Mouse (Mus musculus): ENCODE data around the gene Tob2.
A peak's percentile ranks its signal among the peaks of the same experiment; 100 is the strongest.

Tob2 gene

DNA sequence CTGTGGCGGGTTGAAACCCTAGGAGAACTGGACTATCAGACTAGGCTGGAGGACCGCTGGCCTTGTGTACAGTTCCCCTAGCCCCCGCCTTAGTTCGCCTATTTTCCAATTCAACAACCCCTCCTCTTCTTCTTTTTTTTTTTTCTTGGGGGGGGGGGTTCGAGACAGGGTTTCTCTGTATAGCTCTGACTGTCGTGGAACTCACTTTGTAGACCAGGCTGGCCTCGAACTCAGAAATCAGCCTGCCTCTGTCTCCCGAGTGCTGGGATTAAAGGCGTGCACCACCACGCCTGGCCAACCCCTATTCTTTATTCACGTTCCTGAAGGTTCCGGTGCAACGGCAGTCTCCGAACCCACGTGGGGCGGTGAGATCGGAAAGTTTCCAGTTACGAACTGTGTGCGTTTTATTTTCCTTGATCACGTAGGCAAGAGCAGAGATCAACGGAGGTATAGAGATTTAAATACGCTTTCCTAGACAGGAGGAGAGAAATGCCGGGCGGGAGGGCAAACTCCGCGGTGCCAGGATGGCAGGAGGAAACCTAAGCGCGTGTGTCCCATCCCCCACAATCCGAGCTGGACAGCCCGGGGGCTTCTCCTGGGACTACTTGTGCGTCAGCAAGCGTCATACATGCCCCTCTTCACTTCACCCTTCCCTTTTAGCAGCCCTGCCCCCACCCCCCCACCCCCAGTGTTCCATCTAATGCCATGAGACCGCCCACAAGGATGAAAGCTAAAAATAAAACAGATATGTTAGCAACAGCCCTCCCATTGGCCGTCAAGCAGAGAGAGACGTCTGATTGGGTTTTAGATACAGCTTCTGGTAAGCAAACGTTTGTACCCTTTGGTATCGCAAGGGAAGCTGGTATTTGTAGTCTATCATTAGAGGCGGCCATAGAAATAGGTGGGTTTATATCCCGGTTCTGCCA lies 997 bp upstream of the Tob2 start:
- DNase-seq, result peak; percentile 81

DNA sequence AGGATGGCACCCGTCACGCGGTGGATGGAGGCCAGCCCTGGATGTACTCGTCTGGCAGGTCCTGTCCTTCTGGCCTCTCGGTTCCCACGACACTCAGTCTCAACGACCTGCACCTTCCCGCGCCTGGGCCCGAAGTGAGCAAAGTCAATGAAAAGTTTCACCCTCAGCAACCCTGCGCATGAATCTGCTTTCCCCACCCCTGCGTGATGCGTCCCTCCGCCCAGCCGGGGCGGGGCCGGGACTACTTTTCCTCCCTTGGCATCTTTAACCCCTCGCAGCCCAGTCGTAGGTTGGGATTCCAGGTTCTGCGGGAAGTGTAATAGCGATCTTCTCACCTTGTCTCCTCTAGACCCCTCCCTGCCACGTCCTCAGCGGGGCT lies 469 bp downstream of the Tob2 start:
- peak; percentile 95 for DNase-seq

DNA sequence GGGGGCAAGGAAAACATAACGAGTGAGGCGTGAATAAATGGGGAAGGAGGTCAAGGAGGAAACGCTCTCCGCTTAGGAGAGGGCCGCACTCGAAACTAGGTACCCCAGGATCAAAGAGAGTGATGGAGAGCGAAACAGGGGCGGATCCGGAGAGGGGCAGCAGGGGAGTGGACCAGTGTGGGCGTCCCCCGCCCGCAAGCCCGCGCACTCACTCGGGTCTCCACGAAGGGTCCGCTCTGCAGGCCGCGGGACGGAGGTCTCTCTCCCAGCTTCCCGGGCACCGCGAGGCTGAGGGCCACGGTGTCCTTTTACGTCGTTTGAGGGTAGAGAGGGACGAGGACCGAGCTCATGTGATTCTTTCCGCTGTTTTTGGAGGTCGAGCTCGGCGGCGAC lies 876 bp downstream of the Tob2 start:
- no peak for DNase-seq

DNA sequence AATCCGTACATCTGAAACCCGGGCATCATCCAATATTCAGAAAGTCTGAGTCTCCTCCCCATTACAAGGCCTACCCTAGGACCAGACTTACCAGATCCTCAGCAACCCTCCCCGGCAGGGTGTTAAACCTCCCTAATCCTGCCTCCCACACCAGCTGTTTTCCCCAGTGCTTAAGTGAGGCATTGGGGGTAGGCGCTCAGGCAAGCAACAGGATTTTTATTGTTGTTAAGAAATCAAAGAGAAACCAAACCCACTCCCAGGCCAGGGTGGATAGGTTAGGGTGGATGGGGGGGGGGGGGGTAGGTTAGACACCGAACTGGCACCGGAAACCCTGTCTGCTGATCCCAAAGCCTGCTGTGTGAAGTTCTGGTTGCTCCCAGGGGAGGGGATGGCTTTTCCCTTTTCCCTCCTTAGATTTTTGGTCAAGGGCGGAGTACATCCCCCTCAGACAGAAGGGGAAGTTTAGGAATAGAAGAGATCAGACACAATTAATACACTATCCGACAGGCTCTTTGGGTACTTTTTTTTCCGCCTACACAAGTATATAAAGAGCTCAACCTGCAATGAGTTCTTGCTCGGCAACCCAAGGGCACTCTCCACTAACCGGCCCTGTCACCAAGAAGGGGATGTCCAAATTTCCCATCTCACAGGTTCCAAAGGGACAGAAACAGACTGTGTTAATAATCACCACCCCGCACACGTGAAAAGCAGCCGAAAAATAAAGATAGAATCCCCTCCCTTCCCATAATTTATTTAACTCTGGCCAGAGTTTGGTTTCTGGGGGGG lies 1.5 kb downstream of the Tob2 start:
- DNase-seq, result no peak

DNA sequence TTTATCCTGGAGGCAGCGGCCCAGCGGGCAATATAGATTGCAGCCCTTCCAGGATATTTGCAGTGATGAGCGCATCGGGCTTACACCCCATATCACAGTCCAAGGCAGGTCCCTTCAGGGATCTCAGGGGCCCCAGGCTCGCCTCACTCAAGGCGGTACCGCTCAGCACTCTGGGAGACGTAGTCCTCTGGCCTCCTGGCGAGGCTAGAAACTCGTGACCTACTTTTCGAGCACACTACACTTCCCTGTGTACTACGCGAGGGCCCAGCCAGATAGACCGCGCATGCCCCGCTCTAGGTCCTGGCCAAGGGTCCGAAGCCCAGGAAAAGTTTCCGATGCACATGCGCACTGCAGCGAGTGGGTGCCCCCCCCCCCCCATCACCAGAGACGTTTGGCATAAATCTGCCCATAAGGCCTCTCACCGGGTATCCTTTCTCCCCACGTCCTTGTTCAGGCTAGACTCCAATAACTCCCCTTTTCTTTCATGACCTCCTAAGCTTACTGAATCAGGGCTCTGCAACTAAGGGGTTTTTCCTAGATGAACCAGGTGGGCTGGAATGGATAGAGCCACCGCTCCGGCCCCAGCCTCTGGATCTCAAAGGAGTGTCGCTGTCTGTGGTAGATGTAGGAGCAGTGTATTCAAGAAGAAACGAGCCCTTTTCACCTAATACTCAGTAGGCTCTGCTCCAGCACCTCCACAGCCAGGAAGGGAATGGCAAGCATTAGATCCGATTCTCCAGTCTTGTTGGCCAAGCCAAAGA lies 2.4 kb downstream of the Tob2 start:
- peak; percentile 83 for DNase-seq

DNA sequence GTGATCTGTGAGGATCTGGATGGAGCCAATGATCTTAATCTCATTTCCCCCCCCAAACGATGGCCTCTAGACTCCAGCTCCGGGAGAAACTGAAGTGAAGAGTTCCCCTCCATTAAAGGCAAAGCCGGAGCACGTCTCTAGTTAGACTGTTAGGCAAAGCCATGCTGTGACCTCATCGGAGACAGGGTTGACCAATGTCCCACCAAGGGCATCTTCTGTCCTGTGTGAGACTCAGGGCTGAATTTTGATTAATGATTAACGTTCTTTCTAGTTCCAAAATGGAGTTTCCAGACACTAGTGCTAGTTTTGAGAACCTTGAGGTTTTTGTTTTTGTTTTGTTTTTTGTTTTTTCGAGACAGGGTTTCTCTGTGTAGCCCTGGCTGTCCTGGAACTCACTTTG lies 5.5 kb downstream of the Tob2 start:
- no peak for DNase-seq

DNA sequence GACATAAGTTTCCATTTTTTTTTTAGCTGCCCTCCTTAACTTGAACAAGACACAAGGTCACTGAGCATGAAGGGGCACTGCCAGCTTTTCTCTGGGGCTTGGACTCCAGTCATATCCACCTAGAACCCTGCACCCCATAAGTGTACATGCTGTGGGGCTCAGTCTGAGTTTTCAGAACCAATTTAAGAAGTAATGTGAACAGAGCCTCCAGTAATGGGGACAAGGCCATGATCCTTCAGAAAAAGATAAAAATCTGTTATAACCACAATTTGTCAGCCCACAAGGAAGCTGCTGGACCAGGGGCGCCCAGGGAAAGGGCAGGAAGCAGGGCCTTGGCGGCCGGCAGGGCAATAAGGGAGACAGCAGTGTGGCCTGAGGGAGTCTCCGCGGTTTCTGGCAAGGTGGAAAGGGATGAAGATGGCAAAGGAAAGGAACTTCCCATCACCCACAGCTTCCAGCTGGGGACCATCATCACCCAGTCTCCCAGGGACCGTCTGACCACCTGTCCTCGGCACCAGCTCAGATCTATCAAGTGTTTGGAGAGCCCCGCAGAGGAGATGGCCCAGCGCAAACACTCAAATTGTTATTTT lies 6.1 kb downstream of the Tob2 start:
- DNase-seq, result no peak

DNA sequence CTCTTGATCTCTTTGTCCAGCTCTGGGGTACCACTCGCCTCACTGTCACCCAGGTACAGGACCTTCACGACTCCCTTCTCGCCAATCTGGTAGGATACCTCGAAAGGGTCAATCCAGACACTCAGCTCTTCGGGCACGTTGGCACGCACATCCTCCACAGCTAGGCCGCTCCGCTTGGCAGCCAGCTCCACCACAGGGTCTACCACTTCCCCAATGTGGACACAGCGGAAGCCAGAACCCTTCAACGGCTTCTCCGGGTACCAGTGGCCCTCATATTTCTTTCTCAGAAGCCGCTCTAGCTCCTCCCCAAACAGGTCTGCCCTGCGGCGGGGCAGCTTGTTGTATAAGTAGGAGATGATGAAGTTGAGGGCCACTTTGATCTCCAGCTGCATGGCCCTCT lies 7.2 kb downstream of the Tob2 start:
- no peak for DNase-seq

DNA sequence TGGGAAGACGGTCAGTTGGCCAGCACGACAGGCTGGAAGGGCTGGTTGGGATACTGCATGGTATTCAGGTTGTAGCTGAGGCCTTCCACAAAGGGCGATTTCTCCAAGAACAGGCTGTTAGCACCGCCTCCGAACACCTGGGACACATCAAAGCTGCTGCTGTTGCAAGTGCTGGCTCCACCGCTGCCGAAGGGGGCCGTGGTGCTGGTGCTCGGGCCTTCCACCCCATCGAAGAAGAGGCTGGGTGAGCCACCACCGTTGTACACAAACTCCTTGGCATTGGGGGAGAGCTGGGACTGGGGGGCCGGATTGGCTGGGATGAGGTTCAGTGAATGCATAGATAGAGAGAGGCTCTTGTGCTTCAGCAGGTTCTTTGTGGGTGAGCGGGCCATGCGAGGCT lies 7.9 kb downstream of the Tob2 start:
- no peak for DNase-seq

DNA sequence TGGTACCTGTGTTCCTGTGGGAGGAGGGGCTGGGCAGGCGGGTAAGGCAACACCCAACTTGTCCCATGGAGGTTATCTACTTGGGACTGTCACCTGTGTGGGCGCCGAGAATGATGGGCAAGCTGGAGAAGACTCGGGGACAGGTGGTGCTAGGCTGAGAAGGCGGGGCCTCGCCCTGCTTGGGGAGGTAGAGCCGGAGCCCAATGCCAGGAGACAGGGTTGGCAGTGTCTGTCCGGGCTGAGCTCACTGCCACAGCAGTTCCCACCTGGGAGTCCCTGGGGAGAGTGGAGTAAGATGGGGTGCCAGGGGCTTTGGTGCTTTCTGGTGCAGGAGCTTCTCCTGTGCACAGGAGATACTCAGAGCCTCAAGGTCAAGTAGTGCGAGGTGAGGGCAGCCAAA lies 9.5 kb downstream of the Tob2 start:
- DNase-seq, result no peak

DNA sequence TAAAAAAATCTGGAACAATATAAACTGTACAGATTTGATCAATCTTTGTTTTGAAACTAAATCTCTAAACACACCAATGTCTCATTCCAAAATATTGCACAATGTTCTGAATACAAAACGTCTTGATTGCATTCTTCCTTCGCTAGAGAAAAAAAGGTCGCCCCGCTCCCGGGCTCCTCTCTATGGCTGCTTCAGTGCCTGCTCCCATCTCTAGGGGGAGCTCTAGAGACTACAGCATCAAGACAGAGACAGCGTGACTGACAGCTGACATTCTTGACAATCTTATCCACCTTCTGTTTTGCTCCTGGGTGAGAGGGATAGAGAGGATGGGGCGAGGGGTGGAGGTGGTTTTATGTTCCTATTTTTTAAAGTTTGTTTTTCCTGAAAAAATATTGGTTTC lies 10.3 kb downstream of the Tob2 start:
- peak; percentile 74 for DNase-seq

DNA sequence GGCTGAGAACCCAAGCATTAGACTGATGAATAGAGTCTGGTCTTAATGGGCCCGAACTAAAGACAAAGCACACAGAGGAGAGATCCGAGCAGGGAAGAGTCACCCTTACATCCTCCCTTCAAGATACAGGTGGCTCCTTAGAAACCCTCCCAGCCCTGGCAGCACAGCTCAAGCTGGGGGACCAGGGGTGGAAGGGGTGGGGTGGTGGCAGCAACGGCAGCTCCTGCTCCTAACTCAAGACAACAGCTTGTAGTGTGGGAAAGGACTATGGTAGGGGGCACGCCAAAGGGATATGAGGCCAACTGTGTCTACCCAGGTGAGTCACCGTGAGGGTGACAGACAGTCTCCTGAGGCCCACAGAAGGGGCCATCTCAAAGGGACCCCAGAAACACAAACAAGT lies 10.7 kb downstream of the Tob2 start:
- DNase-seq, result no peak

DNA sequence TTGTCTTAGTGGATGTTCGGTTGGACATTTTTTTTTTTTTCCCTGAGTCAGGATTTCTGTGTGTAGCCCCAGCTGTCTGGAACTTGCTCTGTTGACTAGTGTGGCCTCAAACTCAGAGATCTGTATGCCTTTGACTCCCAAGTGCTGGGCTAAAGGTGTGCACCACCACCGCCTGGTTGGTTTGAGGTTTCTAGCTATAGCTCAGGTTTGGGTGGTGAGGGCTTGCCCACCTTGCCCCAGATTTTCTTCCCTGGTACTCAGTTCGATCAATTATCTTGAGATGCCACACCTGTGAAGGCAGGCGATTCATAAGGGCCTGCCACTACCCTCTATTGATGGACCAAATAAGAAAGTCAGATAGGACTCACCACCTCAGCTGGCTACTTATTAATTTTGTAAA lies 11.4 kb downstream of the Tob2 start:
- no peak for DNase-seq

DNA sequence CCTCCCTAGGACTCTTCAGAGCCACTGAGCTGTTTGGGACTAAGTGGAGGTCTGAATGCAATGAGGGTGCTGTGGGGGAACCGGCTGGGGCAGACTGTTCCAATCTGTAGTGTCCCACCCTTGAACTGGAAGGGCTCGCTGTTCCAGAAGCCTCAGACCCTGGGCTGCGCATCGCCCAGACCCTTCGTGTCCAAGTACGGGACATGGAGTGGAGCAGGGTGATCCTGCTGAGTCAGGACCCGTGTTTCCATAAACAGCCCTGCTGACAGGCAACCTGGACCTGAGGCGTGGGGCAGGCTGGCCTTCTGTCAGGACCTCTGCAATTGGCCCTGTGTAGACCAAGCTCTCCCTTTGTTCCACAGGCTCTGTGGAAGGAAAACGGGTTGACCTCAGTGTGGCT lies 11.8 kb downstream of the Tob2 start:
- DNase-seq, result no peak

DNA sequence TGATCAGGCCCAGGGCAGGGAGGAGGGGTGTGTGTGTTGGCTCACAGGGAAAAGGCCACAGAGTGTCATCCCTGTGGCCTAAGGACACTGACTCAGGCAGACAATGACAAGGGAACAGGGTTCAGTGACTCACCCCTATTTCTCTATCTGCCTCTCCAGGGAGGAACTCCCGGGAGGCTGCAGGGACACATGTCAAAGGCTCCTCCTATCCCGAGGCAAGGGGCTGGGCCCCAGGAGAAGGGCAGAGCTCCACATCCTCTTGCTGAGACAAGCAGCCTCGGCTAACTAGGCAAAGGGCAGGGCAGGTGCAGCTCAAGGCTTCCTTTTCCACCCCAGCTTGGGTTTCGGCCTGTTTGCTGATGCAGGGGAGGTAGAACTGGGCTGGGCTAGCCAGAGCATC lies 12.9 kb downstream of the Tob2 start:
- peak; percentile 42 for DNase-seq

DNA sequence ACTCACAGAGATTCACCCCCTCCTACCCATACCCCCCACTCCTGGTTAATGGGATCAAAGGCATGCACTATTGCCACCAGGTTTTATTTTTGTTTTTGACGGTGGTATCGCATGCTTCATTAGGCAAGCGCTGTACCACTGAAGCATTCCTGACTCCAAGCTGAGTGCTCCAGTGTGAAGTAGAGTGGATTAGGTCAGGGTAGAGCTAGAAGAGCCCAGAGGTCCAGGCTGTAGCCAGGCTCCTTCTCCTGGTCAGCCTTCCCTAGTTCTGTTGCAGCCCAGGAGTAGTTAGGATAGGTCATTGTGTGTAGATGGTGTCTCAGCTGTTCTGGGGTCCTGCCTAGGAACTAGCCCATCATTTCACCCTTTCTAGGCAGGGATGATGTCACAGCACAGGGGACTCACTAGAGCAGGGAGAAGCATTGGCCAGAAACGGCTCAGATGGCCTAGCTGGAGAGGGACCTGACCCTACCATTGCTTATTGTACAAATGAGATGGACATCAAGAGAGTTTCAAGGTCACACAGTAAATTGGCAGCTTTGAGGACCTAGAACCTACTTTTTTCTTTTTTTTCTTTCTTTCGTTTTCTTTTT lies 13.5 kb downstream of the Tob2 start:
- no peak for DNase-seq

DNA sequence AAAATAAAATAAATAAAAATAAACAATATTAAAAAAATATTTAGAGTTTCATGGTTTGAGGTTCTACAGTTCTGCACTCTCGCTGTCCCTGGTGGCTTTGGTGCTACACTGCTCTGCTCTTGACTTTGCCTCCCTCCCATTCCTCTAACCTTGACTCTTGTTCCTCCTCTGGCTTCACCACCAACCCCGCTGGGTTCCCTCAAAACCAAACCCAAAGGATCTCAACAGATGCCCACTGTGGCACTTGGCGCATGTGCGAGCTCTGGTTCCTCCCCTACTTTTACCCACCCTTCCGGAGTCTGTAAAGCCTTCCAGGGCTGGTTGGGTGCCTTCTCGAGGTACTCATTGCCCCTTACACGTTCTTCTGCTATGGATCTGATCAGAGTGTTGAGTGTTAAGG lies 16.3 kb downstream of the Tob2 start:
- no peak for DNase-seq

DNA sequence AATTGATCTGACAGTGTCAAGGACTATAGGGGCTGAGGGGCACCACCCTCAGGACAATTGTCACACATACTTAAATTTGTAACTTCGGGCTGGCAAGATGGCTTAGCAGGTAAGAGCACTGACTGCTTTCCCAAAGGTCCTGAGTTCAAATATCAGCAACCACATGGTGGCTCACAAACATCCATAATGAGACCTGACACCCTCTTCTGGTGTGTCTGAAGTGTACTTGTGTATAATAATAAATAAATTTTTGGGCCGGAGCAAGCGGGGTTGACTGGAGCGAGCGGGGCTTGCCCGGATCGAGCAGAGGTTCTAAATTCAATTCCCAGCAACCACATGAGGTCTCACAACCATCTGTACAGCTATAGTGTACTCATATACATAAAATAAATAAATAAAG lies 18.3 kb downstream of the Tob2 start:
- no peak for DNase-seq

DNA sequence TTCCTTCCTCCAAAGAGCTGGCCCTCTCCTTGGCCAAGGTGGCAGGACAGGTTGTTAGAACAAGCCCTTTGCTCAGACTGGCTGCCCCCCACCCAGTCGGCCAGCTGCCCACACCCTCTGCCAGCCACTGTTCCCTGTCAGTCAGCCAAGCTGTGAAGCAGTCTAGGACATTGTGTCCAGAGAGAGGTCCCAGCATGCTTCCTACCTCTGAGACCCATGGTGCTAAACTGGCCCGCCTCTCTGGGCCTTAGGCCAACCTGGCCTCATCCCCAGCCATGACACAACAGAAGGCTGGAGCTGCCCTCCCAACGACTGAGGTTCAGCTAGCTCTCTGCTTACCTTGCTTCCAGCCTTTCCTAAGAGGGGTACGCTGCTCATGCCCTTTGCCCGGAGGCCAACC lies 19.0 kb downstream of the Tob2 start:
- DNase-seq, result peak; percentile 89

DNA sequence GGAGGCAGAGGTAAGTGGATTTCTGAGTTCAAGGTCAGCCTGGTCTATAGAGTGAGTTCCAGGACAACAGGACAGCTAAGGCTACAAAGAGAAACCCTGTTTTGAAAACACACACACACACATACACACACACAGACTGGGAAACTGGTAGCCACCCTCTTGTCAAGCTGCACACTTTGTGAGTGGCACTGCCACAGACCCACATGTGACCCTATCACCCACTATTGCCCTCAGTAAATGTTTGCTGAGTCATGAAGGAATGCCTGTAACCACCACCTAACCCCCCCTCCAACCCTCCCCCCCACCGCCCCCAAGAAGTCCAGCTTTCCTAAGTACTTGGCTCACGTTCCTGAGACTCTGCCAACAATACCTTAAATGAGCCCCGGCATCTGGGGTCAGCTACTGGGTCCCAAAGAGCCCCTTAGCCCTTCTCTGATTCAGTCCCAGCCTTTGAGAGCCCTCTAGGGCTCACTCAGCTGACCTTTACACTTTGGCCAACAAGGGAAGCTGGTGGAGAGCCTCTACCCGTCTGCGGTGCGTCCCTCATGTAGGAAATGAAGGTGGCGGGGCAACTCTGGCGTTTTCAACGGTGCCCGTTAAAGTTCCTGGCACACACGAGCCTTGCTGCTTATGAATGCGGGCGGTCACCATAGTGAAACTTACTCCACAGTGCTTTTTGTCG lies 19.9 kb downstream of the Tob2 start:
- peak; percentile 48 for DNase-seq

DNA sequence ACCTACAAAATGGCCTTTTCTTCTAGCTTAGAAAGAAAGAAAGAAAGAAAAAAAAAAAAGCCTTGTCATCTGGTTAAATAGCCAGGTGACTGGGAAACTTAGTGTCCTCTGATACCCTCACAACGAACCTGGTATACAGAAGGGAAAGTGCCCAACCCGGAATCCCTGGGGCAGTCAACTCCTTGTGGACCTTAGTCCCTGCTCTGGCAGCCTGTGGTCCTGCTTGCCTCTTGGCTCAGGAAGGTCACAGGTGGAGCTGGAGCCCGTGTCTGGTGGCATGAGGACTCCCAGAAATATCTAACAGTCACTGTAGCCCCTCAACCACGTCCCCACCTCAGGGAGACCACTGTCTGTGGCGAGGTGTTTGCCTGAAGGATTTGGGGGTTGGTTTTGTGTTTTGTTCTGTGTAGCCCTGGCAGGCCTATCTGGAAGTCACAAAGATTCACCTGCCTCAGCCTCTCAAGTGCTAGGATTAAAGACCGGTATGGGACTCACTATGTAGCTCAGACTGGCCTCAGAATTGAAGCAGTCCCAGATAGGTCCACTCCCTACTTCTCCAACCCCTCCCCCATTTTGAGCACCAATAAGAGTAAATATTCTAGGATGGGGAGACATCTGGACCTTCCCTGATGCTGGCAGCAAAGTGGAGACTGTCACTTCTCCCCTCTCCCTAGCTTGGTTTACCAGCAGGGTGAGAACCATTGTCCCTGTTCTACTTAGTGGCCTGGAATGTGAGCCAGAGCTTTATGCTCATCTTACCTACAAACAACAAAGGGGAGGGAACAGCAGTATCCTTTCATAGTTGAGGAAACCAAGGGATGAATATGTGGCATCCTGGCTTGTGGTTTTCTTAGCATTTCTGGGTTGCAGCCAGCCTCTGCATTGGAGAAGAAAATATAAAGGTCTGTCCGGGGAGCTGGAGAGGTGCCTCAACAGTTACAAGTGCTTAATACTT lies 21.4 kb downstream of the Tob2 start:
- DNase-seq, result no peak

Measured in lung, postnatal 14 days (tissue).